Mouse (Mus musculus): ENCODE measurements around the gene Hist1h4k. TPM values are rescaled to one million over a fixed set of nuclear protein-coding genes. Genes with fewer than 3 reads are reported as not detected.
"Not testable (repeated sequence)": the region's sequence is repeated elsewhere in the genome, so short reads cannot be mapped to it uniquely, and the experiment has no call there.

Hist1h4k gene
- total RNA-seq, 4 experiments from 2014 or later = 5.0 to 10.8 (median 6.7) TPM

DNA sequence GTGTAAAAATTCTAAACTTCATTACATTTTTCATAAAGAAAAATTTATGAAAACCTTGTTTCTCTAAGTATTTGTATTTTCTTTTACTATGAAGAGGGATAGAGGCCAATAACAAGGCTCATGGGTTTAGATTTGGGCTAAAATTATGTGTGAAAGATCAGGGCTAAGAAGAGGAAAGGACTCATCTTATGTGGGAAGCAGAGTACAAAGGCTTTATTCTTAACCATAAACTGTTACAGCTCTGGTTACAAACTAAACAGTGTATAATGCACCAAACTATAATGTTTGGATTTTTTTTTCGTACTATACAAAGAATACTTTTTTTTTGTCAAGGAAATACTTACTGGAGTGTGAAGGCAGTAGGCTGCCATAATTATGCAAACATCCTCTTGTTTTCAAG lies 5.4 kb upstream of the Hist1h4k start:
- no peak for DNase-seq (ENCODE audit: low spot score in 2 of 2)

DNA sequence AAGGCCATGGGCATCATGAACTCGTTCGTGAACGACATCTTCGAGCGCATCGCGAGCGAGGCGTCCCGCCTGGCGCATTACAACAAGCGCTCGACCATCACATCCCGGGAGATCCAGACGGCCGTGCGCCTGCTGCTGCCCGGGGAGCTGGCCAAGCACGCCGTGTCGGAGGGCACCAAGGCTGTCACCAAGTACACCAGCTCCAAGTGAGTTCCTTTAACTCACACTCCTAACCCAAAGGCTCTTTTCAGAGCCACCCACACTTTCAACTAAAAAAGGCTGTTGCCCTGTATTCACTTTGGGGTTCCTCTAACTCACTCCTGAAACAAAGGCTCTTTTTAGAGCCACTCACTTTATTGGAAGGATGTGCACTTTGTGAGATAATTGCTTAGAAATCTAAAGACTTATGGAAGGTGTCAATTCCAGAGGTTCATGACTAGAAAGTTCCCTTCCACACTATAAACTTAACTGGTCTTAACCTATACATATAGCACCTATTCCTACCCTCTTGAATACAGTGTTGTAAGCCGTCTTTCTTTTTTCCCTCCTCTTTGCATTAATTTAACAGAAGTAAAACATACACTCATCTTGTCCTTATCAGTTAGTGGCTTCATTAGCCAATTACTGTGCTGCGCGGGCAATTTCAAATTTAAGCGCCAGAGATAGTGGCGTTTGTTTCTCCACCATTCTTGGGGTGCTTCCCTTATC lies 4.1 kb upstream of the Hist1h4k start:
- DNase-seq (ENCODE audit: low spot score in 2 of 2) = not testable (repeated sequence)

DNA sequence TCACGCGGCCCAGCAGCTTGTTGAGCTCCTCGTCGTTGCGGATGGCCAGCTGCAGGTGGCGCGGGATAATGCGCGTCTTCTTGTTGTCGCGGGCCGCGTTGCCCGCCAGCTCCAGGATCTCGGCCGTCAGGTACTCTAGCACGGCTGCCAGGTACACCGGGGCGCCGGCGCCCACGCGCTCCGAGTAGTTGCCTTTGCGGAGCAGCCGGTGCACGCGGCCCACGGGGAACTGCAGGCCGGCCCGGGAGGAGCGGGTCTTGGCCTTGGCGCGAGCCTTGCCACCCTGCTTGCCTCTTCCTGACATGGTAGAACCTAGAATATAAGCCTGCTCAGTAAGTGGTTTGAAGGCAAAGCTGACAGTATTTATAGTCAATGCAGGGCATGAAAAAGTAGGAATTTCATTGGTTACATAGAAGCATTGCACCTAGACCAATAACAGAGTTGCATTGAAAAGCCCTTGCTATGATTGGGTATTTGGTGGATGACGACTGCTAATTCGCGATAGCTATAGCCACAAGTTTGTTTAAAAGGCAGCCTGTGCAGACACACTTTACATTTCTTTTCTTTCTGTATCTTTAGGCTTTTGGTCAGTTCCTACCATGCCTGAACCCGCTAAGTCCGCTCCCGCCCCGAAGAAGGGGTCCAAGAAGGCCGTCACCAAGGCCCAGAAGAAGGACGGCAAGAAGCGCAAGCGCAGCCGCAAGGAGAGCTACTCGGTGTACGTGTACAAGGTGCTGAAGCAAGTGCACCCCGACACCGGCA lies 3.4 kb upstream of the Hist1h4k start, which contains the start of the genes Hist1h2ak and Hist1h2bn:
Gene Hist1h2ak, minus strand, starts transcription at position 304 of the 762 bp plus-strand sequence.
Gene Hist1h2bn, plus strand, starts transcription at position 600 of the 762 bp plus-strand sequence.
- not testable (repeated sequence) for DNase-seq (ENCODE audit: low spot score in 2 of 2)

DNA sequence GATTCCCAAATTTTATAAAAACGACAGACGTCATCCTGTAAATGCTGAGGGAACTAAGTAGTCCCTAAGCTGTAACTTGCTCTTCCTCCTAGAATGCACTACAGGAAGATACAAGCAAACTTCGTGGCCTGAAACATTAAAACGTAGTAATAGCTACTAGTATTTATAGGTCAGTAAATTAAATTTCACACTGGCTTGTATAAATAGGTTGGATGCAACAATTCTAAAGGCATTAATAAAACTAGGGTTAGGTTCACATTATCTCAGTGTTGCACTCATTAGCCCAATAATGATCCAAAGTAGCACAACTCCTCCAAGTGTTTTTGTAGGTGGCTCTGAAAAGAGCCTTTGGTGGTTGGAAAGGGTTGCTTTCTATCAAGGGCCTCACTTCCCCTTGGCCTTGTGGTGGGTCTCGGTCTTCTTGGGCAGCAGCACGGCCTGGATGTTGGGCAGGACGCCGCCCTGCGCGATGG lies 2.8 kb upstream of the Hist1h4k start:
- no peak for DNase-seq (ENCODE audit: low spot score in 2 of 2)

DNA sequence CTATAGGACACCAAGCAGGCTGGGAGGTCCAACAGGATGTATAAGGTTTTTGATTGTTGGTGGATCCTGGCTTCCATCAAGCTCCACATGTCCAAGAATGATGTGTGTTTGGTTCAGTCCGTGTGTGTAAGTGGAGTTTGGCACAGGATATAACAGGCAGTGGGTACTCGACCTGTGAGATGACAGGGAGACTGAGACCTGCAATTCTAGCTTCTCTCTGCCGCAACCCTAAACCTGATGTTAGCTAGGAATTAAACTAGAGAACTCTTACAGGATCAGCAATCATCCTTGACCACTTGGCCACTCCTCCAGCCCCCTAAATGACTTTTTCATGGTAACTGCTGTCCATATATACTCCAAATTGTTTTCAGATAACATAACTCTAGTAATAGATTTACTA lies 2.1 kb upstream of the Hist1h4k start:
- no peak for DNase-seq (ENCODE audit: low spot score in 2 of 2)

DNA sequence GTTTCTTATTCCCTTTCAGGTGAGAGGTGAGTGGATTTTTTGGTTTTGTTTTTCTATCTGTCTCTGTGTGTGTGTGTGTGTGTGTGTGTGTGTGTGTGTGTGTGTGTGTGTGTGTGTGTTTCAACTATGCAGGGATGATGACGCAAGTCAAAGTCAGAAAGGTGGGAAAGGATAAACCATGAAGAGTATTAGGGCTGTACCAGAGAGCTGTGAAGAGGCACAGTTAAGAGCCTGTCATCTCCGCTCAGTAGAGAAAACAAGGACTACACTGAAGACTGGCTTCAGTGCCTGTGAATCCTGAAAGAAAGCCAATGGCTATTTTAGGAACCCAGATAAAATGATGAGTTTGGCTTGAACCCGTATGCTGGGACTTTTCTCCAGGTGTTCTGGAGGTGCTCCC lies 1.5 kb upstream of the Hist1h4k start:
- DNase-seq (ENCODE audit: low spot score in 2 of 2) = no peak

DNA sequence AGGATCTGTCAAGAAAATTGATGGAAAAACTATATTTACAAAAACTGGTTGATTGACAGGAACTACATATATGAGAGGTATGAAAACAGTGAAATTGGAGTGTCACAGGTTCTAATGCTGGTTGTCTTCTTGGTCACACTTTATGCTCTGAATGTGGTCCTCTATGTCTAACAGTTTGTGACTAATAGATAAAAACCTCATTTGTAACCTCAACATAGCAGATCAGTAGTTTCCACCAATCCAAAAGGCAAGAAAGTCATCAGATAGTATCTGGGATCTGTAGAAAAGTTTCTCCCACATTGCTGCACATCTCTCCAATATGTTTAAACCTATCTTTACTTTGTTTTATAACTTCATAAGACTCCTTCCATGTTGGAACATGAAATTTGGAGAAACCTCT lies 1.1 kb upstream of the Hist1h4k start:
- no peak for DNase-seq (ENCODE audit: low spot score in 2 of 2)

DNA sequence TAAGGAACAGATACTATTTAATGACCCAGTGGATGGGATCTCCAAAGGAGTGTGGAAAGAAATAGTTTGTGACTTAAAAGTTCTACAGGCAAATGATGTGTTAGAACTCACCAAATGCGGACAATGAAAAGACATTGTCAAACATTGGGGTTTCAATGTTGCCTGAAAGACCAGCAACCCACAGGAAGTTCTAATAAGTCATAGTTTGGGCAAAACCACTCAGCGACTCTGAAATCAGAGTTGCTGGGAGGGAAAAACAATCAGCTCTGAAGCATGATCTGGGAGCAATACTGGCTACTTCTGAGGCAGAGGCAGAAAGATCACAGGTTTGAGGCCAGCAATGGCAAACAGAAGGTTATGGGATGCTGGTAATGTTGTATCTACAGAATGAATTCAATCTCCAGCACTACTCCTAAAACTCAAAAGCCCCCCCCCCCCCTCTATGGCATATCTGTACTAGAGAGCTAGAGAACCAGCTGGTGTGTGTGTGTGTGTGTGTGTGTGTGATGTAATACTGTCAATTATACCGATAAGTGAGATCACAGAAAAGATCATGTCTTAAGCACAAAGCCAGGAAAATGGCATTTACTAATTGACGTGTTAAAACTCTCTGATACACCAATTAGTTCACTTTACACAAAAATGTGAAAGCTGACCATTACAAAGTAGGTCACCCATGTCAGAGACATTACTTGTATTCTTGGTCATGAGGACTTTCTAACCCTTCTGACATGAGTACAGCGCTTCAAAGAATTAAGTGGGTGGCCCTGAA lies 732 bp downstream of the Hist1h4k start:
- DNase-seq (ENCODE audit: low spot score in 2 of 2) = no peak

DNA sequence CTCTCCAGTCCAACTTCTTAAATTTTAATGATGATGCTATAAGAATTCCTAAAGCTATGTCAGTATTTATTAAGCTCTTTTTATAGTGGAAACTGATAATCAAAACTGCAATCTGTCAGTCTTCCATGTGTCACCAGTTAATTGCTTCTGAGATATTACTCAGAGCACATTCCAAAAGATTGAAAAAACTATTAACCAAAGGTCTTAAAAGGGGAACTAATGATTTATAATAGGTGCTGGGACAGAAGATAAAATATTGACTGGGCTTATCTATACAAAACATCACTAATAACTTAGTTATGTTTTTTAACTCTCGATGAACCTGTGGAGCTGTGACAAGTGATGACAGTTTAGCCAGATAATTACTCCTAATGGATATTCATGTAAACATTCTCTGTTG lies 5.3 kb downstream of the Hist1h4k start:
- DNase-seq (ENCODE audit: low spot score in 2 of 2) = no peak

DNA sequence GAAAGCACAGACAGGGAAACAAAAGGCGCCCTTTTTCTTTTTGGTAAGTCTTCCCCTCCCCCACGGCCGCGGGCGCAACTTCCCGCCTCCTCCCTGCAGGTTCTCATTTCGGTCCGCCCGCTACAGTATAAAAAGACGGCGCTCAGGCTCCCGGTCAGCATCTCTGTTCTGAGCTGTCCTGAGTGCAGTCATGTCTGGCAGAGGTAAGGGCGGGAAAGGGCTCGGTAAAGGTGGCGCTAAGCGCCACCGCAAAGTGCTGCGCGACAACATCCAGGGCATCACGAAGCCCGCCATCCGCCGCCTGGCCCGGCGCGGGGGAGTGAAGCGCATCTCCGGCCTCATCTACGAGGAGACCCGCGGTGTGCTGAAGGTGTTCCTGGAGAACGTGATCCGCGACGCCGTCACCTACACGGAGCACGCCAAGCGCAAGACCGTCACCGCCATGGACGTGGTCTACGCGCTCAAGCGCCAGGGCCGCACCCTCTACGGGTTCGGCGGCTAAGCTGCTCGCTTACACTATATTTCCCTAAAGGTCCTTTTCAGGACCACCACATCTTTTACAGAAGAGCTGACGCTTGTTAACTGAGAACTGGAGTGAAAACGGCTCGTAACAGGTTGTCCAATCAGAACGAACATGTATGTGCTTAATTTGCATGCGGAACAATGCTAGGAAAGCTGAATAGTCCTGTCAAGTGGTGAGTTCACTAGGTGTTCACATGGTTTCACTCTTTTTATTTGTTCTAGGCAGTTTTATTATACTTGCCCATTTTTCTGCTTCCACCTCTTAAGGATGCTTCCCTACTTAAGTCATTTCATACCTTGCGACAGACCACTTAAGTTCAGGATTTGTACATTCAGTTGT lies 15.2 kb downstream of the Hist1h4k start, which contains the start of gene Hist1h4j:
Gene Hist1h4j, plus strand, starts transcription at position 159 of the 862 bp plus-strand sequence.
- not testable (repeated sequence) for DNase-seq (ENCODE audit: low spot score in 2 of 2)

DNA sequence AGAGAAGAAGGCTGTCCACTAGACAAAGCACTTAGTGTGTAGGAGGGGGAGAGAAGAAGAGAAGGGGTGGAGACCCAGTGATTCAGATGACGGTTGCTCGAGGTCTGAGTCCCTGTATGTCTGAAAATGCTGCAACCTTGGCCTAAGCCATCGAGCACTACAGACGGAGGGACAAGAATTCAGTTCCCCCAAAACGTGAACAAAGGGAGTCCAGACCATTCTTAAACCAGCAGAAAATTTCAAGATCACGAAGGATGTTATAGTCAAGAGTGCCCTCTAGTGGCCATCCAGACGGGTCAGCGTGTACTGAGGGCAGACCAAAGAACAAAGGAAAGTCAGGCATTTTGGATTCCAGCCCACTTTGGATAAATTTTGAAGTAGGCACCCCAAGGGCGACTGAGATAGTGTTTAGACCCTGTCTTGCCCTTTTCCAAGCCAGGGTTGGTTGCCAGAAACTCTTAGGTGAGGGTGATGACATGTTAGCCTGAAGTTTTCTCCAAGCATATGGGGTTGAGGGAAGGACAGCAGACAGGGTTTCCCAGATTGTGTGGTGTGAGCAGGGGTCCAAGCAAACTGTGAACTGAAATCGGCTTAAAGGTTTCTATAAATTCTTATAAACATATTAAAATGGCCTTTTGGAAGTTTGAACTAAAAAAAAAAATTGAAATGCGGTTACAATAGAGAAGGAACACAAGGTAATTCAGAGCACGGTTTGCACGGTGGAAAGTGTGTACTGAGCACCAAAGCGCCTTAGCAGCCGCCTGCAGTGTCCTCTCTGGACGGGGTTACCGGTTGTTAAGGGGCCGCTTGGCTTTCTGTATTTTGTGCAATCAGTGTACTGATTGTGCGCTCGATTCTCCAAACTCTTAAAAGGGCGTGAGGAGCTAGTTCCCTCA lies 16.0 kb downstream of the Hist1h4k start:
- peak in 1 of 2 experiments; percentile 39 for DNase-seq (ENCODE audit: low spot score in 2 of 2)

DNA sequence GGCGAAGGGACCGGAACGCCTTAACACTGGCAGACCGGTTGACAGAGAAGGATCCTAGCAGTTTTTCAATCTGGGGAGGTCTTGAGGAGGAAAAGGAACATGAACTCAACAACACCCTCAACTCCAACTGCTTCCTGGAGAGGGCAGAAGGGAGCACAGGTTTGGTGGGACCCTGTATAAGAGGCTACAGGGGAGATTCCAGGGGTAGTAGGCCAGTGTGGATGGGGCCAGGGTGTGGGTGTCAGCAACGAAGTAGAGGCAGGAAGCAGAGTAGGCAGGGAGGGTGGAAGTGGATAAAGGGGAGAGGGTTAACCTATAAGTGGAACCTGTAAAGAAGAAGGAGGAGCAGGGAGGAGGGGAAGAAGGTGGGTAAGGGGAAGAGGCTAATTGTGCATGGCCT lies 16.8 kb downstream of the Hist1h4k start:
- no peak for DNase-seq (ENCODE audit: low spot score in 2 of 2)

DNA sequence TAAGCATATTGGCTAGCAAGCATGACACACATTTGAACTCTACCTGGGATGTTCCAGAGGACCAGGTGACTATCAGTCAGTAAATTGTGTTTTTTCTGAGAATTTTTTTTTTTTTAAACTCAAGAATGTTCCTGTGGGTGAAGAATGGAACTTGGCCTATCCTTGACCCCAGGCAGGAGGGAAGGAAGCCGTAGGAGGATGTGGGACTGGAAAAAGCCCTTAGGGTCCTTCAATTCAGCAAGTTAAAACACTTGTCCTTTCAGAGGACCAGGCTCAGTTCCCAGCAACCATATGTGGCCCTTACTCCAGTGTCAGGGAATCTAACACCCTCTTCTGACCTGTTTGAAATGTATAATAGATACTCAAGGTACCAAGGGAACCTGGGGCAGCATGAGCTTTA lies 20.8 kb downstream of the Hist1h4k start:
- no peak for DNase-seq (ENCODE audit: low spot score in 2 of 2)

DNA sequence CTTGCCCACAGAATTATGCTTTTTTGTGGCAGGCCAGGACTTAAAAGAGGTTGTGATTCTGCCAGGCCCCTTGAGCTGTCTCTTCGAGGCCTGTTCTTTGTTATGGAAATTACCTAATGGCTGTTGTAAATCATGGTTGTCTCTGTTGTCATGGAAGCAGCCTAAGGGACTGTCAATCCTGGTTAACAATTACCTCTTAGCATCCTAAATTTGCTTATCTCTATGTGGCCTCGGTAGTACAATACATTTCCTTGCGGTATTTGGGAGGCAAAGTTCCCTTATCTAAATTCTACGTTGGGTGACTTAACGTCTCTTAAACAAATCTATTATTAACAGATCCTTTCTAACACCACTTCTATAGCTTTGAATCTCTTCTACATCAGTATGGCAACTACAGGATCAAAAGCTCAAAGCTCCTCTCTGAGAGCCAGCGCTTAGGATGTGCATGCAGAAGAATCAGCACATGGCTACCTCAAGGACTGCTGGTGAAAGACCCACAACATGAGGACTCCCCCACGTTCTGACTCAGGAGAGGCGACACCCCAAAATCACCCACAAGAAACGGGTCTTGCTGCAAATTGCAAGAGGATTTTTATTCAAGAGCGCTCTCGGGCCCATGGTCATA lies 22.2 kb downstream of the Hist1h4k start:
- no peak for DNase-seq (ENCODE audit: low spot score in 2 of 2)

DNA sequence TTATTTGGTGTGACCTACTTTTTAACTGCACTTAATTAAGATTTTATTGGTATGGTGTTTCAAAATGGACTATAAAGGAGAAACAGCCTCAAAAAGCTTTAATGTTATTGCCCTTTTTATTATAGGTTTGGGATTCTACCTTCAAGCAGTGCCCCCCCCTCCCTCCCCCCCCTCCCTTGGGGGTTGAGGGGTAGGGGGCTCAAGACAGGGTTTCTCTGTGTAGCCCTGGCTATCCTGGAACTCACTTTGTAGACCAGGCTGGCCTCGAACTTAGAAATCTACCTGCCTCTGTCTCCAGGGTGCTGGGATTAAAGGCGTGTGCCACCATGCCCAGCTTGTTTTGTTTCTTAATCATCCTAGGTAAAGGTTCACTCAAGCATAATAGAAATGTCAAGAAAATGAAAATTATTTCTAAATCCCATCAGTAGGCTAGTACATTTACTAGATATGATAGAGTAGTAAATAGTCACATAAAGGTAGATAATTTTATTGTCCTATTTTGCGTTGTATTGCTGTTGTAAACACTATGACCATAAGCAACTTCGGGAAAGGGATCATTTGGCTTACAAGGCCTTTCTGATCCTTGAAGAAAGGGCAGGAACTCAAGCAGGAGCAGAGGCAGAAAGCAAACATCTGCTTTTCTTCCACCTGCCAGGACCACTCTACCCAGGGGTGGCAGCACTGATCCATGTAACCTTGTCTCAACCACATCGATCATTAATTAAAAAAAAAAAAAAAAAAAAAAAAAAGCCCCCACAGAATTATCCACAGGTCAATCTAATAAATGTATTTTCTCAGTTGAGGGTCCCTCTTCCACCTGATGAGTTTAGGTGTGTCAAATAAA lies 27.1 kb downstream of the Hist1h4k start:
- DNase-seq (ENCODE audit: low spot score in 2 of 2) = no peak

DNA sequence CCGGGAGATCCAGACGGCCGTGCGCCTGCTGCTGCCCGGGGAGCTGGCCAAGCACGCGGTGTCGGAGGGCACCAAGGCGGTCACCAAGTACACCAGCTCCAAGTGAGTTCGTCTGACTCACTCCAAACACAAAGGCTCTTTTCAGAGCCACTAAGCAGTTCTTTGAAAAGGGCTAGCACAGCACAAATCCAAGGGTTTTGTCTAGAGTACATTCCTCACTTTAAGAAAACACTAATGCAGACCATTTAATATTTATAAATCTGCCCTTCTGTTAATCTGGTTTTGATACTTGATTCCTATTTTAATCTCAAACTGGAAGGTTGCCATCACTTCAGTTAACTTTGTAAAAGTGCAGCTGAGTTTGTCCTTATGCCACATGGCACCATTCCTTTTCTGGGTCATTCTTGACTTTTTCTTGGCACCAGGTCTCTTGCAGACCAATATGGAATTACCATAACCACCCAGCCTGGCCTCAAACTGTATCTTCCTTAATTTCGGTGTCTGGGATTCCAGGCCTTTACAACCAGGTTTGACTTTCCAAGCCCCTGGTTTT lies 27.9 kb downstream of the Hist1h4k start:
- DNase-seq (ENCODE audit: low spot score in 2 of 2) = no peak

DNA sequence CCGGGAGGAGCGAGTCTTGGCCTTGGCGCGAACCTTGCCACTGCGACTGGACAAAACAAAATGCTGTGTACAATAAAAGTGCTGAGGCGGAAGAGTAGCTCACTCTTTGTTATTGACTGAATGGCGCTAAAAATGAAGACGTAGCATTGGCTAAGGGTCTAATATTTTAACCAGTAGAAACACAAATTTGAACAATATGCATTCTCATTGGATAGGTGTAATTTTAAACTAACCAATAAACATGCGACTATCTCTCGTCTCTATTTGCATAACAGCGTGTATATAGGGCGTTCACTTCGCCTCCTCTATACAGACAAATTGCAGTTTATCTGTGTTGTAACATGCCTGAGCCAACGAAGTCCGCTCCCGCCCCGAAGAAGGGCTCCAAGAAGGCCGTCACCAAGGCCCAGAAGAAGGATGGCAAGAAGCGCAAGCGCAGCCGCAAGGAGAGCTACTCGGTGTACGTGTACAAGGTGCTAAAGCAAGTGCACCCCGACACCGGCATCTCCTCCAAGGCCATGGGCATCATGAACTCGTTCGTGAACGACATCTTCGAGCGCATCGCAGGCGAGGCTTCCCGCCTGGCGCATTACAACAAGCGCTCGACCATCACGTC lies 28.4 kb downstream of the Hist1h4k start, which contains the start of gene Hist1h2bm:
Gene Hist1h2bm, plus strand, starts transcription at position 288 of the 616 bp plus-strand sequence.
- DNase-seq (ENCODE audit: low spot score in 2 of 2) = not testable (repeated sequence)

Data from gastrocnemius, adult 8-10 months (tissue).